Mouse (Mus musculus): ENCODE results near the gene Ldb1. TPM values are rescaled to one million over a fixed set of nuclear protein-coding genes. Genes with fewer than 3 reads are reported as not detected.
A peak's percentile ranks its signal among the peaks of the same experiment; 100 is the strongest.
"Not testable (repeated sequence)": the region's sequence is repeated elsewhere in the genome, so short reads cannot be mapped to it uniquely, and the experiment has no call there.

Ldb1 gene
- polyA plus RNA-seq, 1 experiment from 2014 or later = 126 TPM

- H3K4me3 ChIP-seq = no peak overlapping the region
- H3K4me1 ChIP-seq = peaks cover 15% of the 10 kb centered on the region
- 62% methylated on average over 17 of the region's 17 CpGs for WGBS
- no peak for ATAC-seq (ENCODE audit: low FRiP score, low read depth)
- H3K27me3 ChIP-seq = peaks cover 39% of the 10 kb centered on the region
- H3K4me2 ChIP-seq (replicated peaks) = no peak overlapping the region
- no peak overlapping the region for H3K9ac ChIP-seq (replicated peaks)
- no peaks in the 10 kb centered on the region for H3K36me3 ChIP-seq
- no peak overlapping the region for H3K27ac ChIP-seq (replicated peaks)
- H3K9me3 ChIP-seq = no peaks in the 10 kb centered on the region
Observed at GRCm38 (mm10) chr19:46004814-46005466, 40.1 kb downstream of the Ldb1 start.

- WGBS = 2% methylated on average over 70 of the region's 70 CpGs
Observed at GRCm38 (mm10) chr19:46003371-46004226, 41.4 kb downstream of the Ldb1 start, which contains the start of gene Hps6. Gene Hps6, plus strand, starts transcription at chr19:46003508.

GRCm38 (mm10) chr19:46002279-46002678, 42.7 kb downstream of the Ldb1 start:
- Histone ChIP-seq H3K4me1 (peaks cover 20% of the 10 kb centered on the region), H3K9me3 (no peaks in the 10 kb centered on the region), H3K4me3 (no peak overlapping the region), H3K36me3 (no peaks in the 10 kb centered on the region), H3K9ac (replicated peaks) (no peak overlapping the region), H3K4me2 (replicated peaks) (no peak overlapping the region), H3K27ac (replicated peaks) (no peak overlapping the region), H3K27me3 (peaks cover 39% of the 10 kb centered on the region)
- 85% methylated on average over 9 of the region's 9 CpGs for WGBS
- ATAC-seq (ENCODE audit: low FRiP score, low read depth) = no peak

More at GRCm38 (mm10) chr19:46003371-46004226, 41.4 kb downstream of the Ldb1 start, which contains the start of gene Hps6:
- Histone ChIP-seq H3K4me1 (peaks cover 15% of the 10 kb centered on the region), H3K9me3 (no peaks in the 10 kb centered on the region), H3K27me3 (peaks cover 39% of the 10 kb centered on the region), H3K9ac (replicated peaks) (peak within 1 kb of the TSS; percentile 65), H3K27ac (replicated peaks) (no peak within 1 kb of the TSS), H3K4me2 (replicated peaks) (peak within 1 kb of the TSS; percentile 97), H3K36me3 (no peaks in the 10 kb centered on the region), H3K4me3 (peak within 1 kb of the TSS; percentile 57)
- ATAC-seq (ENCODE audit: low FRiP score, low read depth) = peak; percentile 61

- Histone ChIP-seq H3K9ac (replicated peaks) (no peak overlapping the region), H3K36me3 (peaks cover 10% of the 10 kb centered on the region; the same call in 1 of the 2 replicates), H3K4me3 (no peak overlapping the region), H3K27ac (replicated peaks) (no peak overlapping the region), H3K27me3 (peaks cover 23% of the 10 kb centered on the region), H3K4me1 (peaks cover 20% of the 10 kb centered on the region), H3K4me2 (replicated peaks) (no peak overlapping the region), H3K9me3 (peaks cover 7% of the 10 kb centered on the region; the same call in 1 of the 2 replicates)
- 63% methylated on average over 1 of the region's 1 CpGs for WGBS
- no peak for ATAC-seq (ENCODE audit: low FRiP score, low read depth)
Observed at GRCm38 (mm10) chr19:45999378-45999777, 45.6 kb downstream of the Ldb1 start.

- Histone ChIP-seq H3K4me3 (peak overlapping the region; percentile 77), H3K36me3 (peaks cover 10% of the 10 kb centered on the region; the same call in 1 of the 2 replicates), H3K9me3 (peaks cover 10% of the 10 kb centered on the region; the same call in 1 of the 2 replicates), H3K27me3 (peaks cover 17% of the 10 kb centered on the region), H3K9ac (replicated peaks) (0 out of 2 replicates have a peak overlapping the region, but pooled peaks have one; percentile 28), H3K4me1 (peaks cover 14% of the 10 kb centered on the region), H3K4me2 (replicated peaks) (peak overlapping the region; percentile 69), H3K27ac (replicated peaks) (no peak overlapping the region)
- ATAC-seq (ENCODE audit: low FRiP score, low read depth) = peak; percentile 31; the same call in 1 of the 2 replicates
- WGBS = 19% methylated on average over 8 of the region's 8 CpGs
Observed at GRCm38 (mm10) chr19:45998694-45999217, 46.3 kb downstream of the Ldb1 start.

GRCm38 (mm10) chr19:45997785-45998693, 47.0 kb downstream of the Ldb1 start, which contains the start of gene Armh3:
Gene Armh3, minus strand, starts transcription at chr19:45998488.
- H3K4me2 ChIP-seq (replicated peaks) = peak within 1 kb of the TSS; percentile 69
- 1% methylated on average over 76 of the region's 76 CpGs for WGBS
- H3K9me3 ChIP-seq = peaks cover 10% of the 10 kb centered on the region; the same call in 1 of the 2 replicates
- H3K27me3 ChIP-seq = peaks cover 10% of the 10 kb centered on the region
- peak within 1 kb of the TSS; percentile 96 for H3K27ac ChIP-seq (replicated peaks)
- peaks cover 7% of the 10 kb centered on the region for H3K4me1 ChIP-seq
- ATAC-seq (ENCODE audit: low FRiP score, low read depth) = peak; percentile 93
- peak within 1 kb of the TSS; percentile 88 for H3K9ac ChIP-seq (replicated peaks)
- H3K4me3 ChIP-seq = peak within 1 kb of the TSS; percentile 77
- H3K36me3 ChIP-seq = peaks cover 10% of the 10 kb centered on the region; the same call in 1 of the 2 replicates

GRCm38 (mm10) chr19:45997365-45997764, 47.6 kb downstream of the Ldb1 start:
- Histone ChIP-seq H3K4me3 (peak overlapping the region; percentile 77), H3K9me3 (peaks cover 10% of the 10 kb centered on the region; the same call in 1 of the 2 replicates), H3K36me3 (peaks cover 10% of the 10 kb centered on the region; the same call in 1 of the 2 replicates), H3K4me2 (replicated peaks) (peak overlapping the region; percentile 69), H3K9ac (replicated peaks) (peak overlapping the region; percentile 88), H3K27me3 (peaks cover 4% of the 10 kb centered on the region), H3K27ac (replicated peaks) (no peak overlapping the region), H3K4me1 (peaks cover 5% of the 10 kb centered on the region; the same call in 1 of the 2 replicates)
- 69% methylated on average over 5 of the region's 5 CpGs for WGBS
- no peak for ATAC-seq (ENCODE audit: low FRiP score, low read depth)

GRCm38 (mm10) chr19:45993981-45994737, 50.9 kb downstream of the Ldb1 start:
- no peaks in the 10 kb centered on the region for H3K27me3 ChIP-seq
- no peak overlapping the region for H3K4me3 ChIP-seq
- H3K9me3 ChIP-seq = peaks cover 10% of the 10 kb centered on the region; the same call in 1 of the 2 replicates
- H3K36me3 ChIP-seq = peaks cover 13% of the 10 kb centered on the region; the same call in 1 of the 2 replicates
- no peak overlapping the region for H3K9ac ChIP-seq (replicated peaks)
- H3K27ac ChIP-seq (replicated peaks) = no peak overlapping the region
- 97% methylated on average over 13 of the region's 13 CpGs for WGBS
- no peak overlapping the region for H3K4me2 ChIP-seq (replicated peaks)
- H3K4me1 ChIP-seq = peaks cover 5% of the 10 kb centered on the region; the same call in 1 of the 2 replicates
- ATAC-seq (ENCODE audit: low FRiP score, low read depth) = no peak

GRCm38 (mm10) chr19:45993441-45993840, 51.6 kb downstream of the Ldb1 start:
- H3K4me2 ChIP-seq (replicated peaks); ATAC-seq (ENCODE audit: low FRiP score, low read depth); H3K4me3 ChIP-seq; H3K27me3 ChIP-seq; H3K27ac ChIP-seq (replicated peaks); H3K9ac ChIP-seq (replicated peaks); H3K4me1 ChIP-seq; H3K9me3 ChIP-seq: not testable (repeated sequence)
- peaks cover 13% of the 10 kb centered on the region; the same call in 1 of the 2 replicates for H3K36me3 ChIP-seq
- WGBS = 88% methylated on average over 6 of the region's 6 CpGs

- WGBS = 98% methylated on average over 3 of the region's 3 CpGs
- ATAC-seq (ENCODE audit: low FRiP score, low read depth) = no peak
Observed at GRCm38 (mm10) chr19:45991171-45991570, 53.8 kb downstream of the Ldb1 start.

More at GRCm38 (mm10) chr19:45991171-45991570, 53.8 kb downstream of the Ldb1 start:
- no peak overlapping the region for H3K4me3 ChIP-seq
- H3K27ac ChIP-seq (replicated peaks) = no peak overlapping the region
- H3K9me3 ChIP-seq = peaks cover 10% of the 10 kb centered on the region; the same call in 1 of the 2 replicates
- no peaks in the 10 kb centered on the region for H3K27me3 ChIP-seq
- H3K9ac ChIP-seq (replicated peaks) = no peak overlapping the region
- peaks cover 17% of the 10 kb centered on the region; the same call in 1 of the 2 replicates for H3K36me3 ChIP-seq
- no peak overlapping the region for H3K4me2 ChIP-seq (replicated peaks)
- no peaks in the 10 kb centered on the region for H3K4me1 ChIP-seq

All from midbrain, embryonic 12.5 days (tissue).